Mouse (Mus musculus) hindbrain, embryonic 10.5 days (tissue): ENCODE results near the gene Il4ra. TPM values are rescaled to one million over a fixed set of nuclear protein-coding genes. Genes with fewer than 3 reads are reported as not detected.

Experiments
- DNase-seq: peaks from one replicate; pipeline ENCODE4 v3.0.0-alpha.2; 2017; ENCODE audit warnings: low spot score
- H3K27ac ChIP-seq: fragments of 300-500 bp; sonication (generic); 2 replicates; pipeline ENCODE4 v1.5.1; 2016; ENCODE audit warnings: mild to moderate bottlenecking, moderate library complexity
- H3K27me3 ChIP-seq: fragments of 300-500 bp; sonication (generic); 2 replicates; pipeline ENCODE4 v1.6.1; 2016; ENCODE audit warnings: mild to moderate bottlenecking; ENCODE audit not compliant: poor library complexity, insufficient read depth, severe bottlenecking
- H3K36me3 ChIP-seq: fragments of 300-500 bp; sonication (generic); 2 replicates; pipeline ENCODE4 v1.6.1; 2016; ENCODE audit warnings: mild to moderate bottlenecking, moderate library complexity
- H3K4me1 ChIP-seq: fragments of 300-500 bp; sonication (generic); replicated peaks from 2 replicates; pipeline ENCODE4 v1.6.1; 2016; ENCODE audit warnings: mild to moderate bottlenecking
- H3K4me3 ChIP-seq: fragments of 300-500 bp; sonication (generic); 2 replicates; pipeline ENCODE4 v1.5.1; 2016; ENCODE audit warnings: mild to moderate bottlenecking, moderate library complexity
- H3K9me3 ChIP-seq: fragments of 300-500 bp; sonication (generic); 2 replicates; pipeline ENCODE4 v1.6.1; 2016; ENCODE audit warnings: mild to moderate bottlenecking, moderate library complexity
- WGBS: fragments of 180-500 bp; shearing (Covaris S2); methylation state at CpG from one replicate; pipeline ENCODE4 v1.1.7; 2016; 5-methylcytosine and 5-hydroxymethylcytosine counted together
- polyA plus RNA-seq: library from polyadenylated mRNA; unstranded; fragments of >200 nt; fragmentation: Nextera tagmentation; extraction: Ambion mirVana; gene quantifications from 2 replicates; pipeline ENCODE4 v1.2.1, GENCODE M21; 2016

Il4ra gene
- polyA plus RNA-seq, 1 experiment from 2014 or later, result 7.2 TPM

DNA sequence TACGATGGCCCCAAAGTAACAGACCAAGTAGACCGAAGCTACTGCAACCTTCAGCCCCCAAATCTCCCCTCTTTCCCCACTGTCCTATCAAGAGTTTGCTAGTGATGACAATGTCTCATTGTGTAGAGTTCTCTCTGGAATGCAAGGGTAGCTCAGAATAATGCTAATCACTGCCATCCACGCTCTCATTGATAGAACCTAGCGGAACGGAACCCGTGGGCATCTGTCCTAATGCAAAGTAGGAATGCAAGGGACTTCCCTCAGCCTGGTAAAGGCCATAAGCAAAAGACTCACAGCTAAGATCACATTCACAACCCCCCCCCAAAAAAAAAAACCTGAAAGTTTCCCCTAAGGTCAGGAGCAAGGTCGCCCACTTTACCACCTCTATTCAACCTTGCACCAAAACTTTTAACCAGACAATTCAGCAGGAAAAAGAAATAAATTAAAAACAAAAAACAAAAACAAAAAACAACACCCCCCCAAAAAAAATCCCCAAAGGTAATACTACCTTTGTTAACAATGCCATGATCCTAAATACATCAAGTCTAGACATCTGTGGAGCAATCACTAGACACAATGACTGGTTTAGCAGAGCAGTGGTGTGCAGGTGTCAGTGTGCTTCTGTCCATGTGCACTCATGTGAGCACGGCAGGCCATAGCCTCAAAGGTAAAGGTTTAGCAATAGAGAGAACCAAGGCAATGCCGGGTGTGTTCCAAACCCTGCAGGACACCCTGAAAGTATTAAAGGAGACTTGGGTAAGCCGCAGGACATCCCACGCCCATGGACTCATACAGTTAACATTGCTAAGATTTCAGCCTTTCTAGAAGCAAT lies 45.8 kb downstream of the Il4ra start:
- Histone ChIP-seq H3K4me3 (no peak overlapping the region), H3K27me3 (no peaks in the 10 kb centered on the region), H3K27ac (no peak overlapping the region), H3K4me1 (peaks cover 12% of the 10 kb centered on the region), H3K9me3 (no peaks in the 10 kb centered on the region), H3K36me3 (no peaks in the 10 kb centered on the region)
- WGBS, result 82% methylated on average over 11 of the region's 11 CpGs
- DNase-seq, result no peak

DNA sequence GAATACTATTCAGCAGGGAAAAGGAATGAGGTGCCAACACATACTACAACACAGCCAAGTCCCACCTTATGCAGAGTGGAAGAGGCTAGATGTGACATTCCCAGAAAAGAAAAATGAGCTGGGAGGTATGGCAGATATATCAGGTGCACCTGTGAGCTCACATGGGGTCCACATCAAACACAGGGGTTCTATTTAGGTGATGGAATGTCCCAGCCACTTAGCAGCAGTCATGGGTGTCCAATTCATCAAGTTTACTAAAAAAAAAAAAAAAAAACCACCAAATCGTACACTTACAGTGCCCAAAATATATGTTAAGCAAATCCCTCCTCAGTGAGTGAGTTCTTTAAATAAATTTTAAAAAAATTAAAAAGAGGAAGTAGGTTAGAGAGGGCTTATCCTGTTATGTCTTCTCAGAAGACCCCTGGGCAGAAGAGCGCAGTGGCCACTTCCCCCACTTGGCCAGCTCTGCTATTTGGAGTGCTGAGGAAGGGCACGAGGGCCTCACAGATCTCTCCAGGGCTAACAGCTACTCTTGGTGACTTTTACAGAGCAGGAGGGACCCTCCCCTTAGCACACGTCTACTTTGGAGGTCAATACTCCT lies 47.6 kb downstream of the Il4ra start:
- Histone ChIP-seq H3K27me3 (no peaks in the 10 kb centered on the region), H3K27ac (no peak overlapping the region), H3K4me3 (no peak overlapping the region), H3K36me3 (no peaks in the 10 kb centered on the region), H3K9me3 (no peaks in the 10 kb centered on the region), H3K4me1 (peaks cover 19% of the 10 kb centered on the region)
- no peak for DNase-seq
- WGBS, result 71% methylated on average over 4 of the region's 4 CpGs

DNA sequence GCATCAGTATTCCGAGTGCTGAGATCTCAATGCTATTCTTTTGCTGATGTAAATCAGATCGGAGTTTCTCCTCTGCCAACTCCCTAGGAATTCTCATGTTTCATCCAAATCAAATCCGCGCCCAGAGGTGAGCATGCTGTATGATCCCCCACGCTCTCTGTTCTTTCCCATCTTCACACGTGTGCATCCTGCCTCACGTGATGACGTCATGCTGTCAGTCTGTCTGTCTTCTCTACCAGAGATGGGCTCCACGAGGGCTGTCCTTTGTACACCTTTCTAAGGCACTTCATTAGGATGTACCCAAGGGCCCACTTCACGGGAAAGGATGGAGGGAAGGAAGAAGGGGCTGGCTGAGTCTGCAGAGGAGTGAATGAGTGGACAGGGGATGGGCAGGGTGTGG lies 48.2 kb downstream of the Il4ra start:
- WGBS, result 77% methylated on average over 10 of the region's 10 CpGs

DNA sequence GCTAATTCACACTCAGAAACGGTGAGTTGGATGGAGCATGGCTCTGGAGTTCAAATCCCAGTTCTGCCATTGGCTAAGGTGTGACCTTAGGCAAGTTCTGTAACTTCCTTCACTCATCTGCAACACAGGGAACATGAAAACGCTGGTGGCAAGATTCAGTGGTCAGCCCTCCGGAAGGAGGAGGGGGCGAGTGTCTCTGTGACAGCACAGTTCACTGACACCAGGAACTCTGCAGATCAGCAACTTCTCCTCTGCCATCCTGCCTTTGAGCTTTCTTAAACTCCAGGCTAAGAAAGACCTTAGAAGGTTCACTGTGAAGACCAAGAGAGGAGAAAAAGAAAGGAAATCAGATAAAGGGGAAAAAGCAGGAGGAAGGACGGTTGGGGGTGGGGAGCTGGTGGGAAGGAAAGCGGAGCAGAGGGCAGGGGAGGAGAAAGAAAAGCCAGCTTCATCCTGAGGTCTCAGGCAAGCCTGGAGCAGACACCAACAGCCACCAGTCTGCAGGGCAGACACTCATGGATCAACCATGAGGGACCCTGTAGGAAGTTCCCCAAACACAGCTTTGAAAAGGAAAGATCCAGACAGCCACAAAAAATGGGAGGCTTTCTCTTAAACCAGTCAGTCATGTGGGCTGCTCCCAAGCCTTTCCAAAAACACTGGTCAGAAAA lies 48.8 kb downstream of the Il4ra start:
- H3K9me3 ChIP-seq, result no peaks in the 10 kb centered on the region
- peak overlapping the region; percentile 50; the same call in 1 of the 2 replicates for H3K27ac ChIP-seq
- no peaks in the 10 kb centered on the region for H3K36me3 ChIP-seq
- no peak for DNase-seq
- H3K27me3 ChIP-seq, result no peaks in the 10 kb centered on the region
- H3K4me3 ChIP-seq, result no peak overlapping the region
- 53% methylated on average over 6 of the region's 6 CpGs for WGBS
- peaks cover 23% of the 10 kb centered on the region for H3K4me1 ChIP-seq

More for the DNA sequence above, 48.2 kb downstream of the Il4ra start:
- H3K27ac ChIP-seq, result no peak overlapping the region
- H3K4me1 ChIP-seq, result peaks cover 19% of the 10 kb centered on the region
- no peak overlapping the region for H3K4me3 ChIP-seq
- DNase-seq, result no peak
- H3K27me3 ChIP-seq, result no peaks in the 10 kb centered on the region
- no peaks in the 10 kb centered on the region for H3K36me3 ChIP-seq
- H3K9me3 ChIP-seq, result no peaks in the 10 kb centered on the region

DNA sequence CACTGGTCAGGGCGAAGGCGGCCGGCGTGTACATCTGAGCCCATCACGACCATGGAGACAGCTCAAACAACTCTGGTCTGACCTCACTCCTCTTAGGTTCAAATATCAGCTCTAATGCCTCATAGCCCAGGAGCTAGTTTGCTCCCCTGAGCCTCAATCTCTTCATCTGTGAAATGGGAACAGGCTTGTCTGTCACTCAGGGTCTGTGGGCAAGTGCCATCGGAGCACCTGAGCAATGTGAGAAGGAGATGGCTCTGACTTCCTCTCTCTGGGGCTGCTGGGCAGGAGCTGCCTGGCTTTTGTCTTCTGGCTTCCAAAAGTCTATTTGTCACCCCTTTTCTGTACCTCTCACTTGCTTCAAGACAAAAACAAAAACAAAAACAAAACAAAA lies 49.4 kb downstream of the Il4ra start:
- Histone ChIP-seq H3K4me3 (no peak overlapping the region), H3K9me3 (no peaks in the 10 kb centered on the region), H3K36me3 (no peaks in the 10 kb centered on the region), H3K27ac (no peak overlapping the region), H3K4me1 (peaks cover 27% of the 10 kb centered on the region), H3K27me3 (no peaks in the 10 kb centered on the region)
- no peak for DNase-seq
- WGBS, result 88% methylated on average over 6 of the region's 6 CpGs

DNA sequence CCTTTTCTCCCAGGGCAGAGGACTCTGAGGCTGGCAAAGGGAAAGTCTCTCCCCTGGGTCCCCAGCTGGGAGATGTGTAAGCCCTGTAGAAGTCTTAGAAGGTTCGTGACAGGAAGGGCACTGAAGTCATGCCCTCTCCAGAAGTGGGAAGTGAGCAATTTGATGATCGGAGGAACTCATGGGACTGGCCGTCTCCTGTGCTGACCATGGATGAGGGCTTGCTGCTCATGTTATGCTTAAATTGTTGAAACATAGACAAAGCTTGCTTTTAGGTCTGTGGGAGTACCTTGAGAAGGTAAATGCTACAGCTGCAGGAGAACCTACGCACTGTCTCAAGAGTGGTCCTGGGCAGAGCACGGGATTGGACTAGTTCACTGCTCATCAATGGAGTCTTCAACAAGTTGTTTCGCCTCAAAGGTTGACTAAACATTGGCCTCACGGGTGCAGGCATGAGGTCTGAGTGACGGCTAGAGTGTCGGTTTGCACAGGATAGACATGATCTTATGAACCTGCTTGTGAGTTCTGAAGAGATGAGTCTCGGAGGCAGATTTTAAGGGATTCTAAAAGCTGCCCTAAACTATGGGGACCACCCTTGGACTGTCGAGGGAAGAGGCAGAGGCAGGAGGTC lies 50.0 kb downstream of the Il4ra start:
- 80% methylated on average over 11 of the region's 11 CpGs for WGBS
- peaks cover 33% of the 10 kb centered on the region for H3K4me1 ChIP-seq
- H3K4me3 ChIP-seq, result no peak overlapping the region
- no peaks in the 10 kb centered on the region for H3K36me3 ChIP-seq
- no peaks in the 10 kb centered on the region for H3K27me3 ChIP-seq
- no peaks in the 10 kb centered on the region for H3K9me3 ChIP-seq
- DNase-seq, result no peak
- H3K27ac ChIP-seq, result no peak overlapping the region

DNA sequence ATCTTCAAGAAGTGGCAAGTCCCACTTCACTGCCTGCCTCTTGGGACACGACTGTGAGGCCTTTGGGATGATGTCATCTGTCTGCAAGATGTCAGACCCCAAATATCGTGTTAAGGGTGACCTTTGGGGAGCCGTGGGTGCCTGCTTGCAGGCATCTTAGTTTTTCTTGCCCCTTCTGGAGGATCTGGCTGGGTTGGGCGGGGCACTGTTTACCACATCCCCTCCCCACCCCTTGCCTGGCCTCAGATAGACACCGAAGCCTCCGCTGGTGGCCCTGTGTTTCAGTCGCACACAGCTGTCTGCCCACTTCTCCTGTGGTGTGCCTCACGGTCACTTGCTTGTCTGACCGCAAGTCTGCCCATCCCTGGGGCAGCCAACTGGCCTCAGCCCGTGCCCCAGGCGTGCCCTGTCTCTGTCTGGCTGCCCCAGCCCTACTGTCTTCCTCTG lies 51.3 kb downstream of the Il4ra start, which contains the start of gene Il21r:
Gene Il21r (plus strand): TSS at position 245 of the 447 bp plus-strand sequence.
- H3K27ac ChIP-seq, result peak within 1 kb of the TSS; percentile 29; the same call in 1 of the 2 replicates
- H3K36me3 ChIP-seq, result no peaks in the 10 kb centered on the region
- no peaks in the 10 kb centered on the region for H3K9me3 ChIP-seq
- DNase-seq, result no peak
- no peak within 1 kb of the TSS for H3K4me3 ChIP-seq
- H3K4me1 ChIP-seq, result peaks cover 28% of the 10 kb centered on the region
- 75% methylated on average over 11 of the region's 11 CpGs for WGBS
- no peaks in the 10 kb centered on the region for H3K27me3 ChIP-seq

DNA sequence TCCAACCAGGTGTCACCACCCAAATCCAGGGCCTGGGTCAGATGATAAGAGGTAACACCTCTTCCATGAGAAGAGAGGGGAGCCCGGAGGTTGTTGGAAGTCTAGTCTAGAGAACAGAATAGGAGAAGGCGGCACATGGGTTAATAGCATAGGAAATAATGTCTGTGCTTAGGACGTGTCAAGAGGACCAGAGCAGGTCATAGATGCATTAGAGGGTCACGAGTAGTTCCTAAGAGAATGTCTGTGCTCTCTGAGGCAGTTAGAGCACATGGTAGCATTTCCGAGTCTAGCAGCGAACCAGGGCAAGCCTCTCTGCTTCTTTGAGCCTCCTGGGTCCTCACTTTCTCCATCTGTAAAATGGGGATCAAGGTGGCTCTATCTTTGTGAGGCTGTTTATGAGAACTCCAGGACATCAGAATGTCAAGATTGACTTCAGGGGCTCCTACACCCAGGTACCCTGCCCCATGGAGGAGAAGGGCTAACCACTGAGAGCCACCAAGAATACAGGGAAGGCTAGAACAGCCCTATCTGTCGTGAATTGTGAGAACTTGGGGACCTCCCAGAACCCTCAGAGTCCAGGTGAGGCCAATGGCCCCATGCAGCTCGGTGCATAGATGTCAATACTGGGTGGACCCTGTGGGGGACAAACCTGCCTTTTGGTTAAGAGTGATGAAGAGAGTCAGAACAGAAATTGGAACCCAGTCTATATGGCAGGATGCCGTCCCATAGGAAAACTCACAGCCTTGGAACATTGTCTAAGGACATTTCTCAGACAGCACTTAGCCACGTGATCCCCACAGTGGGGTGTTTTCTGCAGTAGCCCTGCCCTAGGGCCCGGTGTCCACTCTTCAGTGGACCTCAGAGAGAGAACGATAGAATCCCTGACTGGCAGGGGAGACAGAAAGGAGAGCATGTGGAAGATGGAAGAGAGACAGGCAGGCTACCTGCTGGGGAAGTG lies 52.7 kb downstream of the Il4ra start:
- Histone ChIP-seq H3K4me3 (no peak overlapping the region), H3K9me3 (no peaks in the 10 kb centered on the region), H3K4me1 (peaks cover 28% of the 10 kb centered on the region), H3K36me3 (no peaks in the 10 kb centered on the region), H3K27ac (no peak overlapping the region), H3K27me3 (no peaks in the 10 kb centered on the region)
- 84% methylated on average over 12 of the region's 12 CpGs for WGBS
- DNase-seq, result no peak

DNA sequence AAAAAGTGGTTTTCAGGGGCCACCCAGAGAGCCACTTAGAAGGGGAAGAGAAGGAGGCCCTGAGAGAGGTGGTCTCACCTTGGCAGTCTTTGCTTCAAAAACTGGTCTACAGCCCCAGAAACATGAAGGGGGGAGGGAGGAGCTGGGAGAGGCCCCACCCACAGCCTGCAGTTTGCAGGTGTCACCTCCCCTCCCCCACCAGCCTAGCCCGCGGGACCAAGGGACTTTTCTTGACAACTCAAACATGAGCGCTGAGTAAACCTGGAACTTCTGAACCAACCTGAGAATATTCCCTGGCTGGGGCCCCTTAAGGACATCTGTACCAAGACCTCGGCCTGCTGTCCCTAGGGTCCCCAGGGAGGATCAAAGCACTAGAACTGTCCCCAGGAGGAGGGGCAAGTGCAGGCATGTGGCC lies 53.8 kb downstream of the Il4ra start:
- WGBS, result 73% methylated on average over 4 of the region's 4 CpGs
- no peaks in the 10 kb centered on the region for H3K9me3 ChIP-seq
- no peaks in the 10 kb centered on the region for H3K36me3 ChIP-seq
- no peaks in the 10 kb centered on the region for H3K27me3 ChIP-seq
- no peak overlapping the region for H3K4me3 ChIP-seq
- no peak overlapping the region for H3K27ac ChIP-seq
- DNase-seq, result no peak
- H3K4me1 ChIP-seq, result peaks cover 24% of the 10 kb centered on the region

DNA sequence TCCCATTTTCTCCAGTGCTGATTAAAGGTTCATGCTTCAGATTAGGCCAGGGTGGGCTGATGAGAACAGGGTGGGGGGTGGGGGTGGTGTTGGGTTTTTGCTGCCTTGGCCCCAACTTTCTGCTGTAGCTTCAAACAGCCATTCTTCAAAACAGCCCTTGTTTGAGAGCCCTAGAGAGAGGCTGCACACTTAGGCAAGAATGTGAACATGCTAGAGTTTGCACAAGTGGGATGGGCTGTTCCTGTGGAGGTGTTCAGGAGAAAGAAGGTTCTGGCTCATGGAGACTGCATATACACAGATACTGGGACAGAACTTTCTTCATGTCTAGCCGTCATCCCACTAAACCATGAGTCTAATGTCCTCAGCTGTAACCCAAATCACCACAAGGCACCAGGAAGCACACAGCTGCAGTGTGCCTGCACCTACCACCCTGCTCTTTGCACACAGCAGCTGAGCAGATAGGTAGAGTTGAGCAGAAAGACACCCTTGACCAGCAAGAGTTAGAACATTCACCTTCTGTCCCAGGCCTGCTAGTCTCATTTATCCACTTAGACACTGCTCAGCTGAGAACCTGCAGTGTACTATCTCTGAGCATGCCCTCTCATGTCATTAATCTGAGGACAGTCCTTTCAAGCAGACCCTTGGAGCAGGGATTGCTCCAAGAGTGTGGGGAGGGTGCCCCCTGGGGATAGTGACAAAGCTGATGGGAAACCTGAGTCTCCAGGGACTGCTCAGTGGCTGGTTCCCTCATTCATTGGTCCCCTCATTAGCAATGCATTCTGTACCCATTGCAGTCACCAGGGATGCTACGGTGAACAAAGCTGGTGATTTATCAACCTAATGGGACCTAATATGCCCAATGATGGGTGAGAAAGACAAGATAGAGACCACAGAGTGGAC lies 54.6 kb downstream of the Il4ra start:
- Histone ChIP-seq H3K36me3 (no peaks in the 10 kb centered on the region), H3K27me3 (no peaks in the 10 kb centered on the region), H3K9me3 (no peaks in the 10 kb centered on the region), H3K4me1 (peaks cover 21% of the 10 kb centered on the region; the same call in 1 of the 2 replicates), H3K4me3 (no peak overlapping the region), H3K27ac (no peak overlapping the region)
- WGBS, result 68% methylated on average over 2 of the region's 2 CpGs
- DNase-seq, result no peak
